Mouse (Mus musculus): Measurements from ENCODE around the gene Ehbp1. TPM values are rescaled to one million over a fixed set of nuclear protein-coding genes. Genes with fewer than 3 reads are reported as not detected.
A peak's percentile ranks its signal among the peaks of the same experiment; 100 is the strongest.

Ehbp1 gene
- polyA plus RNA-seq, 1 experiment from 2014 or later = 3.9 TPM

DNA sequence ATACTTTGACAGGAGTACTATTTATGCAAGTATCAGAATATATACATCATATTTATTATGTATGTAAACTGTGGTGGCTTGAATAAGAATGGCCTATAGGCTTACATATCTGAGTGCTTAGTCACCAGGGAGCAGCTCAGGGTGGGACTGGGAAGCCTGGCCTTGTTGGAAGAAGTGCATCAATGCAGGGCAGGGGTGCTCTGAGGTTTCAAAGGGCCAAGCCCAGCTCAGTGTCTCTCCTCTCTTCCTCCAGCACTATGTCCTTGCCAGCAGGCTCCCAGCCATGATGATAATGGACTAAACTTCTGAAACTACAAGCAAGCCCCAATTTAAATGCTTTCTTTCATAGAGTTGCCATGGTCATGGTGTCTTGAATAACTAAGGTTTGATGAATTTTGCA, 95.0 kb downstream of the Ehbp1 start:
- no peaks in the 10 kb centered on the region for H3K4me1 ChIP-seq (replicated peaks; ENCODE audit: insufficient read depth, low read length)

GRCm38 (mm10) chr11:22235558-22235957, 106.5 kb downstream of the Ehbp1 start:
- no peak for DNase-seq (ENCODE audit: low spot score)
- Histone ChIP-seq H3K9me3 (replicated peaks; ENCODE audit: low read length) (no peaks in the 10 kb centered on the region), H3K4me2 (ENCODE audit: low read length) (no peak overlapping the region), H3K4me1 (replicated peaks; ENCODE audit: insufficient read depth, low read length) (no peaks in the 10 kb centered on the region), H3K27ac (no peak overlapping the region), H3K27me3 (ENCODE audit: insufficient read depth, low read length) (no peaks in the 10 kb centered on the region), H3K4me3 (replicated peaks; ENCODE audit: low read depth, low read length) (no peak overlapping the region), H3K9ac (ENCODE audit: low read depth, low read length) (no peak overlapping the region), H3K36me3 (ENCODE audit: insufficient read depth, low read length) (no peaks in the 10 kb centered on the region)
- WGBS = 82% methylated on average over 5 of the region's 5 CpGs
- ATAC-seq (replicated peaks; ENCODE audit: low FRiP score, low read depth) = no peak
- no peak for TF ChIP-seq CTCF (IDR thresholded peaks at IDR 0.05; ENCODE audit: low read depth)

More for the DNA sequence above, 95.0 kb downstream of the Ehbp1 start:
- no peak overlapping the region for H3K9ac ChIP-seq (ENCODE audit: low read depth, low read length)
- no peaks in the 10 kb centered on the region for H3K9me3 ChIP-seq (replicated peaks; ENCODE audit: low read length)
- H3K27ac ChIP-seq = no peak overlapping the region
- no peaks in the 10 kb centered on the region for H3K27me3 ChIP-seq (ENCODE audit: insufficient read depth, low read length)
- DNase-seq (ENCODE audit: low spot score) = no peak
- TF ChIP-seq CTCF (IDR thresholded peaks at IDR 0.05; ENCODE audit: low read depth) = no peak
- ATAC-seq (replicated peaks; ENCODE audit: low FRiP score, low read depth) = no peak
- no peak overlapping the region for H3K4me3 ChIP-seq (replicated peaks; ENCODE audit: low read depth, low read length)
- no peaks in the 10 kb centered on the region for H3K36me3 ChIP-seq (ENCODE audit: insufficient read depth, low read length)
- no peak overlapping the region for H3K4me2 ChIP-seq (ENCODE audit: low read length)

GRCm38 (mm10) chr11:22234739-22235138, 107.4 kb downstream of the Ehbp1 start:
- no peaks in the 10 kb centered on the region for H3K27me3 ChIP-seq (ENCODE audit: insufficient read depth, low read length)
- no peak overlapping the region for H3K27ac ChIP-seq
- ATAC-seq (replicated peaks; ENCODE audit: low FRiP score, low read depth) (no peak; the same call in 1 of the 2 replicates), DNase-seq (ENCODE audit: low spot score) (peak; percentile 16)
- 69% methylated on average over 1 of the region's 1 CpGs for WGBS
- no peaks in the 10 kb centered on the region for H3K36me3 ChIP-seq (ENCODE audit: insufficient read depth, low read length)
- H3K9me3 ChIP-seq (replicated peaks; ENCODE audit: low read length) = no peaks in the 10 kb centered on the region
- no peak overlapping the region for H3K4me3 ChIP-seq (replicated peaks; ENCODE audit: low read depth, low read length)
- no peak overlapping the region for H3K4me2 ChIP-seq (ENCODE audit: low read length)
- no peak overlapping the region for H3K9ac ChIP-seq (ENCODE audit: low read depth, low read length)
- H3K4me1 ChIP-seq (replicated peaks; ENCODE audit: insufficient read depth, low read length) = no peaks in the 10 kb centered on the region
- peak; percentile 58 for TF ChIP-seq CTCF (IDR thresholded peaks at IDR 0.05; ENCODE audit: low read depth)

DNA sequence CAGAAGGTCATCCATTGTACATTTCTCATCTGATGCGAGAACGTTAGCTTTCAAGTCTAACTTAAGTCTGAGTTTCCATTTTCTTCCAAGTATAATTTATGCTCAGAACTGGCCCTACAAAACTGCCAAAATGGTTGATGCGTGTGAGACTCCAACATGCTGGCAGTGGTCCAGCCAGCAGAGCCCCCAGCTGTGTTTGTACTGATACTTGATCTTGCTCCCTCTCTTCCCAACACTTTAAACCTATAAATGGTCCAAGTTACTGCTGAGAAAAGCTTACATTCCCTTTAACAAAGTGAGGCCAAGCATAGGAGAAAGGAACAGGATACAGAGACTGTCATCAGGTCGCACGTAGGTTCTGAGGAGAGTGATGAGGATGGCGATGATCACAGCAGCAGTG, 111.2 kb downstream of the Ehbp1 start:
- ATAC-seq (replicated peaks; ENCODE audit: low FRiP score, low read depth) (no peak; the same call in 1 of the 2 replicates), DNase-seq (ENCODE audit: low spot score) (peak; percentile 77)
- 37% methylated on average over 6 of the region's 6 CpGs for WGBS
- Histone ChIP-seq H3K27ac (no peak overlapping the region), H3K36me3 (ENCODE audit: insufficient read depth, low read length) (no peaks in the 10 kb centered on the region), H3K4me3 (replicated peaks; ENCODE audit: low read depth, low read length) (no peak overlapping the region), H3K9me3 (replicated peaks; ENCODE audit: low read length) (no peaks in the 10 kb centered on the region), H3K9ac (ENCODE audit: low read depth, low read length) (no peak overlapping the region), H3K27me3 (ENCODE audit: insufficient read depth, low read length) (no peaks in the 10 kb centered on the region), H3K4me1 (replicated peaks; ENCODE audit: insufficient read depth, low read length) (no peaks in the 10 kb centered on the region), H3K4me2 (ENCODE audit: low read length) (no peak overlapping the region)
- no peak for TF ChIP-seq CTCF (IDR thresholded peaks at IDR 0.05; ENCODE audit: low read depth)

- Histone ChIP-seq H3K4me3 (replicated peaks; ENCODE audit: low read depth, low read length) (no peak overlapping the region), H3K4me1 (replicated peaks; ENCODE audit: insufficient read depth, low read length) (no peaks in the 10 kb centered on the region), H3K27ac (no peak overlapping the region), H3K4me2 (ENCODE audit: low read length) (no peak overlapping the region), H3K9me3 (replicated peaks; ENCODE audit: low read length) (no peaks in the 10 kb centered on the region), H3K36me3 (ENCODE audit: insufficient read depth, low read length) (no peaks in the 10 kb centered on the region), H3K27me3 (ENCODE audit: insufficient read depth, low read length) (no peaks in the 10 kb centered on the region), H3K9ac (ENCODE audit: low read depth, low read length) (no peak overlapping the region)
- TF ChIP-seq CTCF (IDR thresholded peaks at IDR 0.05; ENCODE audit: low read depth) = peak; percentile 81
- ATAC-seq (replicated peaks; ENCODE audit: low FRiP score, low read depth) (no peak), DNase-seq (ENCODE audit: low spot score) (peak; percentile 85)
- WGBS = 41% methylated on average over 2 of the region's 2 CpGs
Observed at GRCm38 (mm10) chr11:22225619-22226018, 116.5 kb downstream of the Ehbp1 start.

GRCm38 (mm10) chr11:22218222-22218621, 123.9 kb downstream of the Ehbp1 start:
- H3K4me3 ChIP-seq (replicated peaks; ENCODE audit: low read depth, low read length) = no peak overlapping the region
- H3K4me2 ChIP-seq (ENCODE audit: low read length) = no peak overlapping the region
- ATAC-seq (replicated peaks; ENCODE audit: low FRiP score, low read depth) (no peak), DNase-seq (ENCODE audit: low spot score) (no peak)
- TF ChIP-seq CTCF (IDR thresholded peaks at IDR 0.05; ENCODE audit: low read depth) = no peak
- no peaks in the 10 kb centered on the region for H3K4me1 ChIP-seq (replicated peaks; ENCODE audit: insufficient read depth, low read length)
- H3K27me3 ChIP-seq (ENCODE audit: insufficient read depth, low read length) = no peaks in the 10 kb centered on the region
- H3K27ac ChIP-seq = no peak overlapping the region
- H3K36me3 ChIP-seq (ENCODE audit: insufficient read depth, low read length) = no peaks in the 10 kb centered on the region
- no peaks in the 10 kb centered on the region for H3K9me3 ChIP-seq (replicated peaks; ENCODE audit: low read length)
- no peak overlapping the region for H3K9ac ChIP-seq (ENCODE audit: low read depth, low read length)
- 85% methylated on average over 2 of the region's 2 CpGs for WGBS

GRCm38 (mm10) chr11:22216941-22217340, 125.2 kb downstream of the Ehbp1 start:
- Histone ChIP-seq H3K4me1 (replicated peaks; ENCODE audit: insufficient read depth, low read length) (no peaks in the 10 kb centered on the region), H3K27ac (no peak overlapping the region), H3K9ac (ENCODE audit: low read depth, low read length) (no peak overlapping the region), H3K9me3 (replicated peaks; ENCODE audit: low read length) (no peaks in the 10 kb centered on the region), H3K4me3 (replicated peaks; ENCODE audit: low read depth, low read length) (no peak overlapping the region), H3K36me3 (ENCODE audit: insufficient read depth, low read length) (no peaks in the 10 kb centered on the region), H3K4me2 (ENCODE audit: low read length) (no peak overlapping the region), H3K27me3 (ENCODE audit: insufficient read depth, low read length) (no peaks in the 10 kb centered on the region)
- no peak for TF ChIP-seq CTCF (IDR thresholded peaks at IDR 0.05; ENCODE audit: low read depth)
- DNase-seq (ENCODE audit: low spot score) (no peak), ATAC-seq (replicated peaks; ENCODE audit: low FRiP score, low read depth) (no peak)
- 72% methylated on average over 7 of the region's 7 CpGs for WGBS

Measured in kidney, postnatal 0 days (tissue).